Mouse (Mus musculus): ENCODE data around the gene Ecel1. TPM values are rescaled to one million over a fixed set of nuclear protein-coding genes. Genes with fewer than 3 reads are reported as not detected.

Ecel1 gene
- not detected in 2 replicates for total RNA-seq (2014; rRNA removed)
- 0.02 TPM in 1 of 2 replicates, not detected in the other for polyA plus RNA-seq (2012; rRNA removed)

DNA sequence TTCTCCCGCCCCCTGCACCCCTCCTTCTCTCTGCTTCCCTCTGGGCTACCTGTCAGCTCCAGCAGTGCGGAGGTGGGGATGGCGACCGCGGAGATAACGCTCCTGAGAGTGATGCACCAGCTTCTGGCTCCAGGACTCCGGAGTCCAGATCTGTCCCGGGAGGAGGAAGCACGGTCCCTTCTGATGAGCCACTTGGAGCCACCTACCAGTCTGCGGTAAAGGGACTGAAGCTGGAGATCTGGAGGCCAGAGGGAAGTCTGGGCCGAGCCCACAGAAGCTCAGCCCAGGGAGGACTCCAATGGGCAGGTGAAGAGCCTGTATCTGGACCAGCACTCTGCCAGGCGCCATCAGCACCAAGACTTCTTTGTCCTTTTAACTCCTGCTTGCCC lies at the start of gene Ecel1:
Gene Ecel1 (minus strand): TSS at position 323 of the 389 bp plus-strand sequence.
- WGBS: 5% methylated on average over 11 of the region's 12 CpGs

DNA sequence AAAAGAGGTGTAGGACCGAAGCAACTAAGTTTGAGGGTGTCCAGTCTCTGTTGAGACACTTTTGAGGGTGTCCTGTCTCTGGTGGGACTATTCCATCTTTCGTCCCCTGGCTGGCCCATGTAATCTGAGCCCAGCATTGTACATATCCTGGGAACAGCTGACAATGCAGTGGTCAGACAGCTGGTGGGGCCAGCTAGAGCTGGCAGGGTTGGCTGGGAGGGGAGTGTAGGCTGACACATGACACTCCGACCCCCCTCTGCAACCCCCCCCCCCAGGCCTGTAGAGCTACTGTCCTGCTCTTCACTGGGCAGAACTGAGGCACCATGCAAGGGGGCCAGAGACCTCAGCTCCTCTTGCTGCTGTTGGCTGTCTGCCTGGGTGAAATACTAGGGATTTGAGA lies 49.2 kb upstream of the Ecel1 start:
- Histone ChIP-seq H3K79me2 (ENCODE audit: control insufficient read depth, insufficient read depth, low read length) (no peaks in the 10 kb centered on the region), H3K4me3 (ENCODE audit: insufficient read depth, low read depth, low read length) (no peak overlapping the region), H3K9ac (ENCODE audit: low read depth, low read length) (no peak overlapping the region), H3K27me3 (ENCODE audit: control insufficient read depth, insufficient read depth, low read length) (0 out of 2 replicates have a peak, but pooled peaks cover 2% of the 10 kb centered on the region), H3K36me3 (ENCODE audit: control insufficient read depth, insufficient read depth, low read length) (no peaks in the 10 kb centered on the region), H3K27ac (replicated peaks; ENCODE audit: insufficient read depth, low read depth, low read length) (no peak overlapping the region), H3K4me1 (ENCODE audit: control insufficient read depth, insufficient read depth, low read length) (no peaks in the 10 kb centered on the region)
- 56% methylated on average over 3 of the region's 3 CpGs for WGBS
- TF ChIP-seq CTCF (IDR thresholded peaks at IDR 0.05; ENCODE audit: low read depth, low read length): no peak
- no peak for TF ChIP-seq POLR2A (IDR thresholded peaks at IDR 0.05; ENCODE audit: extremely low read depth, insufficient read depth, low read length)
- DNase-seq (ENCODE audit: extremely low read depth, low read depth, low spot score): no peak

More for the DNA sequence above, at the start of gene Ecel1:
- no peak for DNase-seq (ENCODE audit: extremely low read depth, low read depth, low spot score)
- Histone ChIP-seq H3K36me3 (ENCODE audit: control insufficient read depth, insufficient read depth, low read length) (no peaks in the 10 kb centered on the region), H3K4me1 (ENCODE audit: control insufficient read depth, insufficient read depth, low read length) (no peaks in the 10 kb centered on the region), H3K9ac (ENCODE audit: low read depth, low read length) (no peak within 1 kb of the TSS), H3K79me2 (ENCODE audit: control insufficient read depth, insufficient read depth, low read length) (no peaks in the 10 kb centered on the region), H3K27ac (replicated peaks; ENCODE audit: insufficient read depth, low read depth, low read length) (no peak within 1 kb of the TSS), H3K4me3 (ENCODE audit: insufficient read depth, low read depth, low read length) (no peak within 1 kb of the TSS), H3K27me3 (ENCODE audit: control insufficient read depth, insufficient read depth, low read length) (peaks cover 22% of the 10 kb centered on the region)
- no peak for TF ChIP-seq CTCF (IDR thresholded peaks at IDR 0.05; ENCODE audit: low read depth, low read length)
- no peak for TF ChIP-seq POLR2A (IDR thresholded peaks at IDR 0.05; ENCODE audit: extremely low read depth, insufficient read depth, low read length)

DNA sequence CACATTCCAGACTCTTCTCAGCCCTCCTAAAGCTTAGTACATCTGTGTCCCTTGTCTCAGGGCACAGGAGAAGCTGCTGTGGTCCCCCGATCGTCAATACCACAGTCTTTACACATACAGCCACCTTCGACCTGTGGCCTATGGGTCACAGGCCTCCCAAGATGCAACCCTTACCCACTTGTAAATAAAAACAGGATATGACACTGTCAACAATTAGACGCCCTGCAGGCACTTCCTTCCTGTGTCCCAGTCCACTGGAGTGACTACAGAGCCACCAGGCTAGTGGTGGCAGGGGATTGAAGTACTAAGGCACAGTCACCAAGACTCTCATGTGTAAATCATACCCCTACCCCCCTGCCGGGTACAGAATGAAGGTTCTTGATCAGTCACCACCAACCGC lies 48.7 kb upstream of the Ecel1 start:
- no peak for TF ChIP-seq POLR2A (IDR thresholded peaks at IDR 0.05; ENCODE audit: extremely low read depth, insufficient read depth, low read length)
- TF ChIP-seq CTCF (IDR thresholded peaks at IDR 0.05; ENCODE audit: low read depth, low read length): no peak
- H3K27me3 ChIP-seq (ENCODE audit: control insufficient read depth, insufficient read depth, low read length): 0 out of 2 replicates have a peak, but pooled peaks cover 2% of the 10 kb centered on the region
- H3K4me3 ChIP-seq (ENCODE audit: insufficient read depth, low read depth, low read length): no peak overlapping the region
- no peak for DNase-seq (ENCODE audit: extremely low read depth, low read depth, low spot score)
- no peaks in the 10 kb centered on the region for H3K79me2 ChIP-seq (ENCODE audit: control insufficient read depth, insufficient read depth, low read length)
- H3K9ac ChIP-seq (ENCODE audit: low read depth, low read length): no peak overlapping the region
- H3K27ac ChIP-seq (replicated peaks; ENCODE audit: insufficient read depth, low read depth, low read length): no peak overlapping the region
- WGBS: 61% methylated on average over 6 of the region's 6 CpGs
- no peaks in the 10 kb centered on the region for H3K36me3 ChIP-seq (ENCODE audit: control insufficient read depth, insufficient read depth, low read length)
- no peaks in the 10 kb centered on the region for H3K4me1 ChIP-seq (ENCODE audit: control insufficient read depth, insufficient read depth, low read length)

DNA sequence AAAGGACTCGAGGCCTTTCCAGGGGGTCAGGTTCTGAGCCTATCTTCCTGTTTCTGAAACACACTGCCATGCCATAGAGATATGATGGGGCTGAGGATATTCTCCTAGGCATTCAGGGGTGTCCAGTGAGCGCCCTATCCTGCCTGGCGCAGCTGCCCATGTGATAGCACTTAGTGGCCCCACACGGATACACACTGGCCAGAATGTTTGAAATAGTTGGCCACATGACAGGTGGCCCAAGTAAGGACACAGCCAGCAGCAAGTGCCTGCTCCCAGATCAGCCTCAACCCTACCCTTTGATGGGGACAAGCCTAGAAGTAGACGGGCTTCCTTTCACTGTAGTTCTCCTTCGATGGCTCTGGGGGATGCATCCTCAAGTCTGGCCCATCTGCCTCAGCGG lies 48.1 kb upstream of the Ecel1 start, which contains the start of gene Chrng:
Gene Chrng (plus strand): TSS at position 193 of the 400 bp plus-strand sequence.
- Histone ChIP-seq H3K4me3 (ENCODE audit: insufficient read depth, low read depth, low read length) (no peak within 1 kb of the TSS), H3K27me3 (ENCODE audit: control insufficient read depth, insufficient read depth, low read length) (0 out of 2 replicates have a peak, but pooled peaks cover 2% of the 10 kb centered on the region), H3K79me2 (ENCODE audit: control insufficient read depth, insufficient read depth, low read length) (no peaks in the 10 kb centered on the region), H3K9ac (ENCODE audit: low read depth, low read length) (no peak within 1 kb of the TSS), H3K36me3 (ENCODE audit: control insufficient read depth, insufficient read depth, low read length) (no peaks in the 10 kb centered on the region), H3K4me1 (ENCODE audit: control insufficient read depth, insufficient read depth, low read length) (no peaks in the 10 kb centered on the region), H3K27ac (replicated peaks; ENCODE audit: insufficient read depth, low read depth, low read length) (no peak within 1 kb of the TSS)
- 90% methylated on average over 7 of the region's 7 CpGs for WGBS
- no peak for DNase-seq (ENCODE audit: extremely low read depth, low read depth, low spot score)
- TF ChIP-seq CTCF (IDR thresholded peaks at IDR 0.05; ENCODE audit: low read depth, low read length) (no peak), POLR2A (IDR thresholded peaks at IDR 0.05; ENCODE audit: extremely low read depth, insufficient read depth, low read length) (no peak)

DNA sequence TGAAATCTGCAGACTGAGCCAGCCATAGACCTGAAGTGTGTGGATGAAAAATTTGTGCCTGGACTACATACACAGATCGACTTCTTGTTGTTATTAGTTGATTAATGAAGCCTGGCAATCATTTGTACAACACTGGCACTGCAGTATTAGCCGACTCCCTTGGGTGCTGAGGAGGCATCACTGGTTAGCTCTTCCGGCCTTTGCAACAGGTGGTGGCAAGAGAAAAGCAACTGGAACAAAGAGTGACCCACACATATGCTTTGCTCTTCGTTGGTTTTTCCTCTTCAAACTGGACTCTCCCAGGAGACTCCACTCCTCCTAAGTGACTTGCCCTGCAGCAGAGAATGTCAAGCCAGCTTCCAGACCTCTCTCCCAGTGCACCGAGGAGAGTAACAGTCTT lies 47.5 kb upstream of the Ecel1 start:
- H3K4me3 ChIP-seq (ENCODE audit: insufficient read depth, low read depth, low read length): no peak overlapping the region
- TF ChIP-seq CTCF (IDR thresholded peaks at IDR 0.05; ENCODE audit: low read depth, low read length) (no peak), POLR2A (IDR thresholded peaks at IDR 0.05; ENCODE audit: extremely low read depth, insufficient read depth, low read length) (no peak)
- no peak for DNase-seq (ENCODE audit: extremely low read depth, low read depth, low spot score)
- 0 out of 2 replicates have a peak, but pooled peaks cover 2% of the 10 kb centered on the region for H3K27me3 ChIP-seq (ENCODE audit: control insufficient read depth, insufficient read depth, low read length)
- H3K4me1 ChIP-seq (ENCODE audit: control insufficient read depth, insufficient read depth, low read length): no peaks in the 10 kb centered on the region
- H3K27ac ChIP-seq (replicated peaks; ENCODE audit: insufficient read depth, low read depth, low read length): no peak overlapping the region
- H3K9ac ChIP-seq (ENCODE audit: low read depth, low read length): no peak overlapping the region
- 78% methylated on average over 5 of the region's 5 CpGs for WGBS
- H3K36me3 ChIP-seq (ENCODE audit: control insufficient read depth, insufficient read depth, low read length): no peaks in the 10 kb centered on the region
- no peaks in the 10 kb centered on the region for H3K79me2 ChIP-seq (ENCODE audit: control insufficient read depth, insufficient read depth, low read length)

DNA sequence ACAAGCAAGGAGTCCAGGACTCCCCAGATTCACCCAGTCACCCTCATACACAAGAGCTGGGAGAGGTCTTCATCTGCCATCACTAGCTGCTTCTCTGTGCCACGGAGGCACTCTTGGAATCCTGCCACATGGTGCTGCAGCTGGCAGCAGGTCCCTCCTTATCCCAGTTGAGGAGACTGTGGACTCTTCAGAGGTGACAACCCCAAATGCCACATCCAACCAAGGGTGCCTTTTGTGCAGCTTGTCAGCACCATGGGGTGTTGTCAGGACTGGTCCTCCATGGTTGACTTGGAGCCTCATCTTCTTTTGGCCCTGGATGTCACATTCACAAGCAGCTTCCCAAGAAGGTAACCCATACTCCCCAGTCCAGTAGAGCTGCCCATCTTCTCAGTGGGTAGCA lies 45.5 kb upstream of the Ecel1 start:
- Histone ChIP-seq H3K9ac (ENCODE audit: low read depth, low read length) (no peak overlapping the region), H3K27ac (replicated peaks; ENCODE audit: insufficient read depth, low read depth, low read length) (no peak overlapping the region), H3K36me3 (ENCODE audit: control insufficient read depth, insufficient read depth, low read length) (no peaks in the 10 kb centered on the region), H3K4me1 (ENCODE audit: control insufficient read depth, insufficient read depth, low read length) (no peaks in the 10 kb centered on the region), H3K4me3 (ENCODE audit: insufficient read depth, low read depth, low read length) (no peak overlapping the region), H3K79me2 (ENCODE audit: control insufficient read depth, insufficient read depth, low read length) (no peaks in the 10 kb centered on the region), H3K27me3 (ENCODE audit: control insufficient read depth, insufficient read depth, low read length) (no peaks in the 10 kb centered on the region)
- WGBS: 52% methylated on average over 1 of the region's 1 CpGs
- TF ChIP-seq CTCF (IDR thresholded peaks at IDR 0.05; ENCODE audit: low read depth, low read length): no peak
- TF ChIP-seq POLR2A (IDR thresholded peaks at IDR 0.05; ENCODE audit: extremely low read depth, insufficient read depth, low read length): no peak
- DNase-seq (ENCODE audit: extremely low read depth, low read depth, low spot score): no peak

All from liver, adult 2 months (tissue).